Mouse (Mus musculus) left cerebral cortex, postnatal 4 days (tissue): Measurements from ENCODE around the gene Nckap1l. TPM values are rescaled to one million over a fixed set of nuclear protein-coding genes. Genes with fewer than 3 reads are reported as not detected.

ENCODE experiments used
- DNase-seq: peaks from one replicate; pipeline ENCODE4 v3.0.0-alpha.2; 2022
- intact Hi-C: fragments of 180-260 bp; cut with DNase I; formaldehyde crosslinking; loops from one replicate; pipeline ENCODE4 v1.15.1; 2025
- total RNA-seq, 2 experiments: library from RNA; stranded (reverse); gene quantifications; 2 replicates each; pipeline ENCODE4 v1.2.3; 2021

Nckap1l gene
- total RNA-seq, 2 experiments from 2014 or later, result 3.3 to 4.4 TPM

DNA sequence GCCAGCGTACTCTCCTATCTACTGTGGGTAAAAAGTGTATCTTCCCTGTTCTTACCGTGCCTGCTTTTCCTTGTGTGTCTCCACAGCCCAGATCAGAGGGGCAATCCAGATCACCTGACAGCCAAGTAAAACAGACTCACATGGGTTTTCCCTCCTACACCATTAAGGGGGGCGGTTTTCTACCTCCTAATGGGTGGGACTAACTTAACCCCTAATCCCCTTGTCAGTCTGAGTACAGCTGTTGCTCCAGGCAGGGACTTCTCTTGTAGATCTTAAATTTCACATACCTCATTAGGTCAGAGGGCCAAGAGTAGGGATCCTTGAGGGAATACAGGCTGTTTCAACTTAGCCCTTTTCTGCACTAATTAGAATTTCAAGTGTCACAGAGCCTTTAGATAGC is 44.6 kb downstream of the Nckap1l start:
- intact Hi-C loops, result no loop called here
- no peak for DNase-seq

DNA sequence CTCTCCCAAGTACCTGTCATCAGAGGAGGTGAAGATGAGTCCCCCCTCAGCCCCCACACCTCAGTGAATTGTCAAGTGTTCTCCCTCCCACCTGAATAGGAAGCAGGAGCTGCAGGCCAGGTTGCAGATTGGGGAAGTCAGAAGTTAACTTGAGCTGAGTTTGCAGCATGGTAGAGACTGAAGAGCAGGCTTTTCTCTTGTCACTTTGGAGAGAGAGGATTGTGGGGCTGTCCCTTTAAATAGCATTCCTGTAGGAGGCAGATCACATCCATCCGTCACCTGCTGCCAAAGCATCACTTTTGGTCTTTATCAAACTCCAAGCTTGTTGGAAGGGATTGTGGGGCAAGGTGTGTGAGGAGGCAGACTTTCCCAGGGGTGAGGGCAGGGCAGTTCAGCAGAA is 47.1 kb downstream of the Nckap1l start:
- DNase-seq, result no peak
- intact Hi-C loops, result no loop called here

DNA sequence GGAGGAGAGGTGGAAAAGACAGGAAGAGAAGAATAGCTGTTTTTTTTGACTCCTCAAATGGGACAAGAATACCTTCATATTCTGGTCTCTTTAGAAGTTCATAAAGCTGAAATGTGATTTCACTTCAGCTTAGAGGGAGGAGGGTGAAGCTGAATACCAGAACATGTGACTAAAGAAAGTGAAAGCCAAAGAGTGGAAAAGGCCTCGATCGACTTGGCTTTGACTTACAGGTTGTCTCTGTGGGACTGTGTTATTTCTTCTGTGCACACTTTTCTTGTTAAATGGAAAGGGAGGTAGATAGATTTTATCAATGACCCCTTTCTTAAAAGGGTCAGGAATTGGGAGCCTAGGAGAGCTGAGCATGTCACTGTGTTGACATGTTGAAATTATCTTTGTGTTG is 47.6 kb downstream of the Nckap1l start:
- intact Hi-C loops, result no loop called here
- no peak for DNase-seq

DNA sequence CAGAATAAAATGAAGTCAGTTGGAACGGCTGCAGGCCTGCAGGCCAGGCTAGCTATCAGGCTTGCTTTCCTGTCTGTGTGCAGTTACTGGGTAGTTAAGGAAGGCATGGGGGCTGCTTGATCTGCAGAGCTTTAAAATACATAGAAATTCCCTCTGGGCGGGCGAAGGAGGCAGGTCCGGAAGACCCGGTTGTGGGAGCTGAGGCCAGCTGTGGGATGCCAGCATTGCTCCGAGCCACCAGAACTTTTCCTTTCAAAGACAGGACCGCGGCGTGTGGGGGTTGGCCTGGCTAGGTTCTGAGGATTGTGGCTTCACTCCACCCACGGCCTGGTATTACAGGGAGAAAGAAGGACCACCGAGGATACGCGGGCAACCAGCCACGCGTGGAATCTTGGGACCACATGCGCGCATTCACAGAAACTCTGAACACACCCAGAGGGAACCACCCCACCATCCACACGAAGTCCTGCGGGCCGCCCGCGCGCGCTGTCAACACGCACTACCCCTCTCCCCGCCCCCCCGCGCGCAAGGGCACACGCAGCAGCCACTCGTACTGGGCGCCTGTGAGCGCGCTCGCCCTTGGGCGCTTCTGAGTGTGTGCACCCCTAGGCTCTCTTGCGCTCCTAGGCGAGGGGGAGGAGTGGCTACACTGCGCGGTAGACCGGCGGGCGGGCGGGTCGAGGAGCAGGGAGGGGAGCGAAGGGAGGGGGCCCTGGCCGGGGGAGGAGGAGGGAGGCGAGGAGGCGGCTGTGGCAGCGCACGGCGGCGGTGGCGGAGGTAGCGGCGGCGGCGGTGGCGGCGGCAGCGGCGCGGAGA is 49.0 kb downstream of the Nckap1l start, which contains the start of gene Pde1b:
Pde1b (plus strand) TSS at position 600 of the 816 bp plus-strand sequence.
- DNase-seq, result peak; percentile 74
- intact Hi-C loops, result no loop called here

DNA sequence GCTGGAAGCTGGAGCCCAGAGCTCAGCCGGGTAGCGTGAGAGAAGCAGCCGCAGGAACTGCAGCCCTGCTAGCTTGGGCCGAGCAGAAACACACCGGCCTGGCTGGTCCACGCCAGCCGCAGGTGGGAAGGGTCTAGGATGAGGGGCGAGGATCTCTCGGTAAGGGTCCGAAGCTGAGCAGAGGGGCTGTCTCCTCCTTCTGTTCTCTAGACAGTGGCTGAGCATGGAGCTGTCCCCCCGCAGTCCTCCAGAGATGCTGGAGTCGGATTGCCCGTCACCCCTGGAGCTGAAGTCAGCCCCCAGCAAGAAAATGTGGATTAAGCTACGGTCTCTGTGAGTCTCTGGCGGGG is 49.6 kb downstream of the Nckap1l start:
- DNase-seq, result no peak
- intact Hi-C loops, result no loop called here

DNA sequence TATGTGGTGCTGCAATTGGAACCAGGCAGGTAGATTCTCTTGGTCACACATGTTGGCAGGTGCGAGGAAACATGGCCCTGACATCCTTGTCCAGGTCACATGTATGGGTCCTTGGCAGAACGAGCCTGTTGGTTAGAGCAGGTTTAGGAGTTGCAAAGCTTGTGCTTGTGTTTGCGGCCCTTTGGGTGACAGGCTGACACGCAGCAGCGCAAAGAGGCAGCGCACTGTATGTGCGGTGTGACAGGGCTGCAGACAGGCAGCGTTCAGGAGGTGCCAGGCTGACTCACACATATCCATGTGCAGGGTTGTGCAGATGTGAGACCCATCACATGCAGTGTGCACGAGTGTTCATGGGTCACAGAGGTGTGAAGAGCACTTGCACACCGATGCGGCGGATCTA is 50.1 kb downstream of the Nckap1l start:
- peak; percentile 9 for DNase-seq
- intact Hi-C loops, result no loop called here

DNA sequence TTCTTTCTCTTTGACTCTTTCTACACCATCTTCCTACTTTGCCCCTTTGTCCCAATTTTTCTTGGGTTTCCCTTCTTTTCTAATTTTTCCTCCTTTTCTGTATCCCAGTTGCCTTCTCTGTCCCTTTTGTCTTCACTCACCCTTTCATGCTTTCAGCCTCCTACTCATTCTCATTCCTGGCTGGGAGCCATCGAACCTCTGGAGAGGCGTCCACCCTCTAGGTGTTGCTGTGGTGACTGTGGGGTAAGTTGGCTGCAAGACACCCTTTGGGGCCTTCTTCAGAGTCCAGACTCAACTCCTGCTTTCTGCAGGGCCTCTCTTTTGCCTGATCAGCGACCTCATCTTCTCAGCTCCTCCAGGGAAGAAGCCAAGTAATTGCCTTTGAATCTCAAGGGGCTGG is 55.7 kb downstream of the Nckap1l start:
- intact Hi-C loops, result no loop called here
- DNase-seq, result no peak

DNA sequence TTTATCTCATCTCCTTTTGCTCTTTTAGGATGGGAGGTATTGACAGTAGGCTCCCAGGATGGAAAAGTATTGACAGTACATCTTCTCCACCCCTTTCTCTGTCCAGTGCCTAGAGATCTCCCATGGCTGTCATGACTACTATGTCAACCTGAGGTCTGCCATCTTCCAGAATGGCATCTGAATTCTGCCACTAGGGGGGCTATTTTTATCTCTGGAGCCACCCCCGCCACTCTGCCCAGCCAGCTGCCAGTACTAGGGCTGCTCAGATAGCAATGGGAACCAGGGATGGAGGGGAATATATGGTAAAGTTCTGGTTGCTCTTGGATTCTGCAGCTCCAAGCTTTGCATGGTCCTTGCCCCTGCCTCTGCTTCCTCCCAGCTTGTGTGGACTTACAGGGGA is 58.1 kb downstream of the Nckap1l start:
- DNase-seq, result no peak
- intact Hi-C loops, result no loop called here

DNA sequence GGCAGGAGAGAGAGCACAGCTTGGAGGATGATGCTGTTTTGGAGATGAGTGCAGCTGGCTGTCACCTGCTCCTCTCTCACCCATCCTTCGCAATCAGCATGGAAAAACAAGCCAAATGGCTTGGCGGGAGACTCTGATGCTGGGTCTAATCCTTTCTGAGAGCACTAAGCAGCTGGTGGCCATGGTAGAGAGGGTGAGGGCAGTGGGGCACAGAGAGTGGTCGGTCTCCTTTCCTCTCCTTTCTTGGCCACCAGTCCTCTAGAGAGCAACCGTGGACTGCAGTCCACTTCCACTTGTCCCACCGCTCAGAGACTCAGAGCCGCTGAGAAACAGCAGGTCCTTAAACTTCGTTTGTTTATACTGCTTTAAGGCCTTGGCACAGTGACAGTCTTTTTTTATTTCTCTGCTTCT is 60.0 kb downstream of the Nckap1l start:
- intact Hi-C loops, result no loop called here
- peak; percentile 69 for DNase-seq

DNA sequence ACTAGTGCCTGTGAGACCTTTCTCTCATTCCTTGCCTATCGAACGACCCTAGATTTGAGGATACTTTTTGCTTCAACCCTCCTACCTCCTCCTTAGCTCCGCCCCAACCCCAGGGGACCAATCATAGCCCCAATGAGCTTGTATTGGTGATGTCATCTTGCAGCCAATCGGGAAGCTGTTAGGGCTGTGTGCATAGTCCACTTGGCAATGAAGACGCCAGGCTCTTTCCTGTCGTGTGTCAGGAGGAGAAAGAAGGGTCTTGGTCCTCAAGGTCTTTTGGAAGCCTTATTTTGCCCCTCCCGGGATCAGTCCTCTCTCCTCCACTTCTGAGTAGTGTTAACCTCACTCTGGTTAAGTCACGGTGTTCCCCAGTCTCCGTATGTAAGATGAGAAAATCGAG is 60.5 kb downstream of the Nckap1l start:
- peak; percentile 95 for DNase-seq
- intact Hi-C loops, result no loop called here

DNA sequence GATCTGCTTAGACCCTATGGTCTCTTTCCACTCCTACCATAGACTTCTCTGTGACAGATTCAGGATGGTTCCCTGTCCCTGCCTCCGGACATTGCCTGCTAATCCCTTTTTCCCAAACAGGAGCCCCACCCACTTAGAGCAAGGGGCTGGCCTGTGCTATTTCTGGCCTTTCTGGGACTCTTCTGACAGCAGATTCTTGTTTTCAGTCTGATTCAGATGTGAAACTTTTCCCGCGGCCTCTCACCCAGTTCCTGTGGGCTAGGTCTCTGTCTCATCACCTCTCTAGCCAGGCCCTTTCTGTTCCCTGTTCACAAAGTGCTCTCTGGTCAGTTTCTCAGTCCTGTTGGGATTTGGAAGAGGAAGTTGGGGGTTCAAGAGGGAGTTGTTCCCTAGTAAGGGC is 61.3 kb downstream of the Nckap1l start:
- no peak for DNase-seq
- intact Hi-C loops, result no loop called here

DNA sequence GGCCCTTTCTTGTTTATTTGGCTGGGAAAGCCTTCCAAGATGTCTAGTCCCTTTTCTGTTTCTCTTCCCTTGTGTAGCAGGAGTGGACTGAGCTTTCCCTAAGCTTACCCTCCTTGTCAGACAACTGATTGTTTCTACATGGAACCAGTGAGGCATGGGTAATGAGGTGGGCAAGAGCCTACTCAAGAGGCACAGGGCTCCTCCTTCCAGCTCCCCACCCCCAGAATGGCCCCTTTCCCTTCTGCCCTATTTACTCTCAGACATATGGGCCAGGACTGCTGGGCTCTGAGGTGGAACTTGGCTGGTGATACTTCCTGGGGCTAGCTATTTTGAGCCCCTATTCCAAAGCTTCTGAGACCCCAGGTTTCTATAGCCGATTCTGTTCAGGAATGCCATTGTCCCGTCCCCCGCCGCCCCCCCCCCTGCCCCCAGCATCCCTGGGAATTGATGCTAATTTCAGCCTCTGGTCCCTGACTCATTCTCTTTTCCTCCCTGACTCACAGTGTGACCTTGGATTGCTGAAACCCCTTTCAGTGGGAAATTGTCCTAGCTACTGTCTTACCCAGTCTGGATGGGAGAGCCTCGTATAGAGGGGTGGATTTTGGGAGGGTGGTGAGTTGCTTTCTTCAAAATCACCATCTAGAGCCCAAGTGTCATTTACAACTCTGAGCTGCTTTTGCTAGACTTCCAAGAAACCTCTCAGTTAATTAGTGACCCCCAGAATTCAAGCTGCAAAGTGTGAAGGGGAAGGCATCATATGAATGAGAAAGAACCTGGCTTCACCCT is 65.2 kb downstream of the Nckap1l start:
- intact Hi-C loops, result no loop called here
- peak; percentile 79 for DNase-seq

DNA sequence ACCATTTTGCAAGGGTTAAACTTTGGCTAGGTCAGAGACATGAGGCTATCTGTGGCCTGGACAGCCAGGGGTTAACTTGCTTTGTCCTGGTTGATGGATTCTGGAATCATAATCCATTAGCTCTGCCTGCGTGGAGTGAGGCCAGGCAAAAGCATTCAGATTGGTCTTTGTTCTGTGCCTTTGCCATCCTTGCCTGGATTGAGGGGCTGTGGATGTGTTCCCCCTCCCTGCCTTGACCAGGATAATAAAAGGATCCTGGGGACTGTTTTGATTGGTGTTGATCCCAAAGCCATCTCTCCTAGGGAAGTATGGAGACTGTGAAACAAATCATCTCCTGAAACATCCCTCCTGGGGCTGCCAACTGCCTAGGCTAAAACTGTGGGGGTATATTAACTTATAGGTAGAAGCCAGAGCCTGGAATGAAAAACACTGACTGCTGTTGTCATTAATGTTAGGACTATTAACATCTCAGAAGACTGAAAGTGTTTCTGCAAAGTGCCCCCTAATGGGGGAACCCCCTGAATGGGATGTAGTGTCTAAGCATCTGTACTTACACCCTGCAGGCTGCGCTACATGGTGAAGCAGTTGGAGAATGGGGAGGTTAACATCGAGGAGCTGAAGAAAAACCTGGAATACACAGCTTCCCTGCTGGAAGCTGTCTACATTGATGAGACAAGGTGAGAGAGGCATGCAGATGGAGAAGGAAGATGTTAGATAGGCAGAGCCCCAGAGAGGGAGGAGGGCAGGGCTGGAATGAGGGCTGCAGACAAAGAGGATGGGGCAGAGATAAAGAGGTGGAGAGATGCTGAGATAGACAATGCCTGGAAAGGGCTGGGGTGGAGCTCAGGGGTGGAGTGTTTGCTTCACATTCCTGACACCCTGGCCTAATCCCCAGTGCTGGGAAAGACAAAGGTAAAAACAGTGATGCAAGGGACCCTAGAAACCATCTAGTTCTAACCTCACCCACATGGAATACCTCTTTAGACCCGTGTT is 66.1 kb downstream of the Nckap1l start:
- peak; percentile 65 for DNase-seq

DNA sequence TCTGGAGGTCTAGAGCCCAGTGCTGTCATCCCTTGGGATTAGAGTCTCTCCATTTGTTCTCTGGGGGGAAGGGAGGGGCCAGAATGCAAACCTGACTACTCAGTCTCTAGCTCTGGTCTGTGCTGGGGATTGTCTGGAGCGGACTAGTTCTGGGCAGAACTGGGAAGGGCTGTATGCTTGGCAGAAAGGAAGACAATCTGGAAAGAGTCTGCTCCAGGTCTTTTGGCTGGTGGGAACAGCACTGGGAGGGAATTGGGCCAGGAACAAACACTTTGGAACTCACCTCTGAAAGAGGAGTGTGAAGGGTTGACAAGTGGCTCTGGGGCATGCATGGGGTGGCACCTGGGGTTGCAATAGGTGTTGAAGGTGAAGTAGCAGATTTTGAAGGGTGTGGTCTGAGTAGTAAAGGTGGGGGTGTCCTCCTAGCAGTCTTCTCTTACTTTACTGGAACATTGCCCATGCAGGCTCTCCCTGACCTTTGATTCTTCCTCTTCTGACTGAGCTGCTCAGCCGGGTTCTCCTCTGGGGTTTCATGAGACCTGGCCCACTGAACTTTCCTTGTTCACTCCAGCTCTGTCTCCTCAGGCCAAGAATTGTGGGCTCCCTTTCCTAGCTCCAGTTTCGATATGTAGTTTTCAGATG is 69.0 kb downstream of the Nckap1l start:
- DNase-seq, result no peak
- intact Hi-C loops, result no loop called here

More for the DNA sequence above, 66.1 kb downstream of the Nckap1l start:
- intact Hi-C loops, result no loop called here

DNA sequence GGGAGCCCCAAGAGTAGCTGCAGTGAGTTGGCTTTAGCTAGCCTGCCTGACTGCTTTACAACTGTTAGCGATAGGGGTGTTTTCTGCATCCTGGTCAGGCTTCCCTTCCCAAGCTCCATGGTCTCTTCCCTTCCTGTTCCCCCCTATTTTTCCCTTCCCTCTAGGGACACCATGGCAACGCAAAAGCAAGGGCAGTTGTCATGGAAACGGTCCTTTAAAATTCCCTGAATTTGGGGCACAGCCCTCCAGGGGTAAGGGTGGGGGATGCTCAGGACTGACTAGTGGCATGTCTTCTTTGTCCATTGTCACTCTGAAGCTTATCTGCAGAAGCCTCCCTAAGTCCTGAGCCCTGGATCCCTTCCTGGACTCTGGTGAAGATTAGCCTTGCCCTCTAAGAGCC is 69.6 kb downstream of the Nckap1l start:
- intact Hi-C loops, result no loop called here
- DNase-seq, result no peak

DNA sequence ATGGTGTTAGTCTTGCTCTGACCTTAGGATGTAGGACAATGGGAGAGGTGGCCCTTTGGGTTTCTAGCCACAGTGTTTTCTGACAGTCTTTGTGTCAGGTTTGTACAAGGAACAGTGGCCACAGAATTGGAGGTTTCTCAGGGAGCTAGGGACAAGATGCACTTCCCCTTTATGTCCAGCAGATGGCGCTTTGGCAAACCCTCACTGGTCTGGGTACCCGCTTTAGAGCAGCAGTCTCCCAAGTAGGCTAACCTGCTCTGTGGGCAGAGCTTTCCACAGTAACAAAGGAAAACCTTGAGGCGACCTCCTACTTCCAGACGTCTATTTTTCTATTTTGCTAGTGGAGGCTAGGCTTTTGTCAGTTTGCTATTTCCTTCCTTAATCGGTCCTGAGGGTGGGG is 76.8 kb downstream of the Nckap1l start:
- intact Hi-C loops, result no loop called here

DNA sequence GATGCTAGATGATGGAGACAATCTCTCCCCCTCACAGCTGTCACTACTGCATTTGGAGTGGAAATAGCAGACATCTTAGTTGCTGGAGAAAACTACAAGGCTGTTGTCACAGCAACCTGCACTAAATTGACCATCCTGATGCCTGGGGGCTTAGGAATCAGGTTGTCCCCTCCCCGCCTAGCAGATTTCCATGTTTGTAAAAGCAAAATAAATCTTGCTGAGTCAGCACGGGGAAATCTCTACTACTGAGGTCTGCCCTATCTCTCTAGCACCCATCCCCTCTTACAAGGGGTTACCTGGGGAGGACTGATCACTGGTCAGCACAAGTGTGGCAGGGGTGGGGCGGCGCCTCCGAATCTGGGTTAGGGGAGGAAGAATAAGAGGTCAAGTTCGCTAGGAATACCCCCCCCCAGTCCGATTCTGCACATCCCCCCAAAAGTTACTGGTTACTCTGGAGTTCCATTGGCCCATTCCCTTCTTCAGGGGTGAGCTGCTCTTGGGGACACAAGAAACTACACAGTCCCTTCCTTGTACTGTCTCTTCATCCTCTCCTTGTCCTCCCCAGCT is 80.5 kb downstream of the Nckap1l start:
- intact Hi-C loops, result no loop called here
- DNase-seq, result no peak

More for the DNA sequence above, 76.8 kb downstream of the Nckap1l start:
- peak; percentile 54 for DNase-seq

DNA sequence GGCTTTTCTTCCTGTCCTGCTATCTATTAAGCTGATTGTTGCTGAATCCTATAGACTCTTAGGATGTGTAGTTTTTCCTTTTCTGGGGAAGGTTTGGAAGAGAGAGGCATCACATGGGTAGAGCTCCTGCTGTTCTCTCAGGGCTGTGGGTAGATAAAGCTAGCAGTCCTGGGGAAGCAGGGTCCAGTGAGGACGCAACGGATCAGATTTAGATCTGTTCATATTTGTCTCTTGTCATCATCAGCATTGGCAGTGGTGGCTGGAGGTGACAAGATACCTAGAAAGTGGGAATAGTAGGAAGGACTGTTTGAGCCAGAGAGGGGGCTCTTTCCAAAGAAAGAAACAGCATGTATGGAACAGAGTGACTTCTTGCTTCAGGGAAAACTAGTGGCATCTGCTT is 81.4 kb downstream of the Nckap1l start:
- no peak for DNase-seq
- intact Hi-C loops, result no loop called here

DNA sequence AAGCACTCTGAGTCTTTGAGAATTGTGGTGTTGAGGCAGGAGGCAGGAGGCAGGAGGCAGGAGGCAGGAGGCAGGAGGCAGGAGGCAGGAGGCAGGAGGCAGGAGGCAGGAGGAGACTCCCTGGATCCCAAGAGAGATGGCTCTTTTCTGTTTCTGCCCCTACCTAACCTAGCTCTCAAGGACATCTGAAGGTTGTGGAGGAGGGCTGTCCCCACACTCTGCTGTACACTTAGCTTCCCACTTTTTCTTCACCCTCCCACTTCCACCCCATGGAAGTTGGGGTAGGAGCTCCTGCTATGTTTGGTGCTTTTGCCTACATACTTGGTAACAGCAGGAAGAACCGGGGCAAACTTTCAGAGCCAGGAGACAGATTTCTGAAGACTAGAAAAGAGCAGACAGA is 82.2 kb downstream of the Nckap1l start:
- intact Hi-C loops, result no loop called here
- no peak for DNase-seq

DNA sequence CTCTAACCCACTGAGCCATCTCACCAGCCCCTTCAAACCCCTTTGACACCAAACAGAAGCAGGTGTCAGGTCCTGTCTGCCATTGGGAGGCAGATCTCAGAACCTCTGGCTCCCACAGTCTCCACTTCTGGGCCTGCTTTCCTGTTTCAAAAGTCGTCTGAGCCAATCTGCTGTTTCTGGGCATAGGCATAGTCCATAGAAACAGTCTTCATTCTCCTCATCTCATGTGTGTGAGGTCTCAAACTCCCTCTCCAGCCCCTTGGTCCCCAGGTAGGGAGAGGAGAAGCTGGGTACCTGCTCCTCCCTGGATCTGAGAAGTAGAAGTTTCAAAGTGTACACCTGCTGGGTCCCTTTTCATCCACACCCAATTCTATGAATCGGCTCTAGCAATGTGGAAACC is 82.9 kb downstream of the Nckap1l start:
- intact Hi-C loops, result no loop called here
- DNase-seq, result no peak
